Comparison of ENCODE assay signal across 9 mouse cellular contexts in genomic region chr17:9023198-9023942, GRCm38 (mm10). TPM values are rescaled to one million over a fixed set of nuclear protein-coding genes. Genes with fewer than 3 reads are reported as not detected.
DNase-seq lines count a peak whose midpoint lies in the region; ATAC-seq lines count a peak whose summit lies in the region.
"Had no signal": no experiment of that assay in that cellular context is flagged by ENCODE, and none has a peak within 500 bp of the region (broad histone marks: within the 10 kb centered on the region; RNA-seq: fewer than 3 reads in every experiment).

No protein-coding gene starts in this region.

- H3K4me2 ChIP-seq in heart, embryonic 12.5 days = no peak overlapping the region
- H3K4me2 ChIP-seq in hindbrain, embryonic 15.5 days = peak overlapping the region; percentile 36
- H3K4me2 ChIP-seq in midbrain, embryonic 16.5 days (ENCODE audit: low read length) = peak overlapping the region; percentile 35
- H3K4me2 ChIP-seq: liver, embryonic 15.5 days had no signal

- H3K36me3 ChIP-seq in heart, embryonic 12.5 days = no peaks in the 10 kb centered on the region
- no peaks in the 10 kb centered on the region for H3K36me3 ChIP-seq in hindbrain, embryonic 15.5 days
- no peaks in the 10 kb centered on the region for H3K36me3 ChIP-seq in midbrain, embryonic 16.5 days (ENCODE audit: control insufficient read depth, insufficient read depth, low read length)
- H3K36me3 ChIP-seq: liver, embryonic 15.5 days had no signal

- no peaks in the 10 kb centered on the region for H3K4me1 ChIP-seq in heart, embryonic 12.5 days (replicated peaks)
- H3K4me1 ChIP-seq in hindbrain, embryonic 15.5 days (replicated peaks) = peaks cover 24% of the 10 kb centered on the region
- peaks cover 14% of the 10 kb centered on the region for H3K4me1 ChIP-seq in midbrain, embryonic 16.5 days (ENCODE audit: control insufficient read depth, insufficient read depth, low read length)
- H3K4me1 ChIP-seq: liver, embryonic 15.5 days had no signal

- WGBS in heart, embryonic 12.5 days = 28% methylated on average over 14 of the region's 14 CpGs
- WGBS in hindbrain, embryonic 15.5 days = 19% methylated on average over 14 of the region's 14 CpGs
- WGBS in midbrain, embryonic 16.5 days = 18% methylated on average over 14 of the region's 14 CpGs

- H3K27ac ChIP-seq in heart, embryonic 12.5 days (ENCODE audit: poor library complexity, severe bottlenecking) = no peak overlapping the region
- peak overlapping the region; percentile 50 for H3K27ac ChIP-seq in hindbrain, embryonic 15.5 days (replicated peaks)
- H3K27ac ChIP-seq in midbrain, embryonic 16.5 days (ENCODE audit: low read length) = peak overlapping the region; percentile 70
- H3K27ac ChIP-seq: liver, embryonic 15.5 days had no signal

- no peak overlapping the region for H3K9ac ChIP-seq in heart, embryonic 12.5 days
- no peak overlapping the region for H3K9ac ChIP-seq in hindbrain, embryonic 15.5 days
- H3K9ac ChIP-seq in midbrain, embryonic 16.5 days (ENCODE audit: low read depth, low read length) = no peak overlapping the region
- H3K9ac ChIP-seq: liver, embryonic 15.5 days had no signal

- H3K9me3 ChIP-seq in heart, embryonic 12.5 days (replicated peaks) = no peaks in the 10 kb centered on the region
- no peaks in the 10 kb centered on the region for H3K9me3 ChIP-seq in hindbrain, embryonic 15.5 days
- no peaks in the 10 kb centered on the region for H3K9me3 ChIP-seq in midbrain, embryonic 16.5 days (replicated peaks; ENCODE audit: control insufficient read depth, low read length, poor library complexity, severe bottlenecking)
- H3K9me3 ChIP-seq: liver, embryonic 15.5 days had no signal

- no peak overlapping the region for H3K4me3 ChIP-seq in heart, embryonic 12.5 days
- H3K4me3 ChIP-seq in hindbrain, embryonic 15.5 days = no peak overlapping the region
- peak overlapping the region; percentile 15; the same call in 1 of the 2 replicates for H3K4me3 ChIP-seq in midbrain, embryonic 16.5 days (ENCODE audit: low read depth, low read length)
- H3K4me3 ChIP-seq: liver, embryonic 15.5 days had no signal

- H3K27me3 ChIP-seq in heart, embryonic 12.5 days (replicated peaks) = peaks cover 6% of the 10 kb centered on the region
- no peaks in the 10 kb centered on the region for H3K27me3 ChIP-seq in hindbrain, embryonic 15.5 days
- H3K27me3 ChIP-seq in midbrain, embryonic 16.5 days (ENCODE audit: control insufficient read depth, insufficient read depth, low read depth, low read length) = no peaks in the 10 kb centered on the region
- H3K27me3 ChIP-seq: liver, embryonic 15.5 days had no signal

- peak; percentile 80 for DNase-seq in heart, adult 11 months
- peak; percentile 72 for DNase-seq in cerebellum, adult 9-10 months
- no peak for DNase-seq in testis, postnatal 14 days (ENCODE audit: low spot score)
- DNase-seq in thymus, postnatal 36 days = no peak
- DNase-seq in gastrocnemius, postnatal 25 days = no peak

- no peak for ATAC-seq in heart, embryonic 12.5 days (ENCODE audit: insufficient number of reproducible peaks, low FRiP score)
- ATAC-seq in hindbrain, embryonic 15.5 days (ENCODE audit: low FRiP score, low read depth) = peak; percentile 80
- peak; percentile 77 for ATAC-seq in midbrain, embryonic 16.5 days

RNA-seq across cellular contexts. Expression of gene 1700010I14Rik, which starts 35.2 kb away (rescaled TPM):
- polyA plus RNA-seq in heart, embryonic 12.5 days (2016; fragmentation: Nextera tagmentation; extraction: Ambion mirVana) = 0.47 and 0.82 TPM in 2 replicates
- 2.1 and 2.7 TPM in 2 replicates for polyA plus RNA-seq in hindbrain, embryonic 15.5 days (2015; fragmentation: Nextera tagmentation; extraction: Ambion mirVana)
- 3.0 and 3.6 TPM in 2 replicates for polyA plus RNA-seq in midbrain, embryonic 16.5 days (2015; fragmentation: Nextera tagmentation; extraction: Ambion mirVana)
- under 1 TPM; 0.43 to 0.54 TPM for total RNA-seq in gastrocnemius, postnatal 25 days (2021)

Comparison
In these comparisons a context has a peak if more than half of its experiments do, and no peak if none do; other contexts are left out.
1. DNase-seq: peak in heart, adult 11 months (single experiment) and cerebellum, adult 9-10 months (single experiment); none in testis, postnatal 14 days (single experiment), thymus, postnatal 36 days (0 of 2) and gastrocnemius, postnatal 25 days (single experiment).